Mouse (Mus musculus) forelimb bud, embryonic 11.5 days (tissue): ENCODE results near the gene Pcnx4.
"Not testable (repeated sequence)": the region's sequence is repeated elsewhere in the genome, so short reads cannot be mapped to it uniquely, and the experiment has no call there.

ENCODE experiments used
- DNase-seq: peaks from one replicate; pipeline ENCODE4 v3.0.0-alpha.2; 2012; ENCODE audit warnings: low read depth, low spot score

Gene Pcnx4

GRCm38 (mm10) chr12:72598731-72599130, 62.5 kb downstream of the Pcnx4 start:
- DNase-seq: not testable (repeated sequence)

- DNase-seq: no peak
These were observed 75.9 kb downstream of the Pcnx4 start for GRCm38 (mm10) chr12:72612053-72612452.

DNA sequence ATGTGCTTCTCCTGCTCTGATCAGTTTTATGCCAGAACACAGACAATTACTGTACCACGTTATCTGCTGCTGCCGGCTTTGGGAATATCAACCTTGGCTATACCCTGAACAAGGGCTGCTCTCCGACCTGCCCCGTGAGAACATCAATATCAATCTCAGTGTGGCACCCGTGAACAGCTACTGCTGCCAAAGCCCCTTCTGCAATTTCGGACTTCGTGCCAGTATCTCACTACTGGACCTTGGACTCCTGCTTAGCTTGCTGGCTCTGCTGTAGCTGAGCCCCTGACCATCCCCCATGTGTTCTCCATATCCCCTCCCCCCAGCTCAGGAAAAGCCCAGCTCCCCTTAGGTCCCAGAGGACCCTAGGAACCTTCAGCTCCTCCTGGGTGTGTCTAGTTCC, 84.7 kb downstream of the Pcnx4 start:
- no peak for DNase-seq

- no peak for DNase-seq
These were observed 85.3 kb downstream of the Pcnx4 start for GRCm38 (mm10) chr12:72621441-72621840.

GRCm38 (mm10) chr12:72622853-72623496, 86.8 kb downstream of the Pcnx4 start:
- no peak for DNase-seq

DNA sequence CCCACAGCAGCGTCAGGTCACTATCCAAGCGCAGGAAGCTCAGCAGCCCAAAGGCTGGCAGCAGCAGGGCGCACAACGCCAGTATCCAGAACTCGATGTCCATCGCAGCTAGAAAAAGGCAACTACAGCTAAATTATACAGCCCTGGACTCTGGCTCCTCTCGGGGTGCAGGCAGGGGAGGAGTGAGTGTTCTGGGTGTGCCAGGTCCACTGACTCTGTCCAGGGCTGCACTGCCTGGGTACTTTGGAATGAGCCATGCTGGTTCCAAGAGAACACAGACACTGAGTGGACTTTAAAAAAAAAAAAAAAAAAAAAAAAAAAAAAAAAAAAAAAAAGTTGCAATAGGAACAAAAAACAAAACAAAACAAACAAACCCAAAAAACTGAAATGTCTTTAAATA, 92.6 kb downstream of the Pcnx4 start:
- DNase-seq: no peak
